Mouse (Mus musculus): ENCODE results near the gene G6pc2. TPM values are rescaled to one million over a fixed set of nuclear protein-coding genes. Genes with fewer than 3 reads are reported as not detected.

G6pc2 gene
- polyA plus RNA-seq, 1 experiment: not detected

- WGBS: 96% methylated on average over 9 of the region's 9 CpGs
- no peak overlapping the region for H3K27ac ChIP-seq (ENCODE audit: insufficient read depth, low read depth, low read length)
- peaks cover 6% of the 10 kb centered on the region; the same call in 1 of the 2 replicates for H3K4me1 ChIP-seq (ENCODE audit: control insufficient read depth, insufficient read depth, low read length)
- no peak overlapping the region for H3K4me3 ChIP-seq (ENCODE audit: insufficient read depth, low read depth, low read length)
- no peak for TF ChIP-seq CTCF (IDR thresholded peaks at IDR 0.05; ENCODE audit: insufficient read depth, low read depth, low read length)
- TF ChIP-seq POLR2A (IDR thresholded peaks at IDR 0.05; ENCODE audit: insufficient read depth, low read depth, low read length): no peak
These were observed 16.0 kb downstream of the G6pc2 start for GRCm38 (mm10) chr2:69226876-69227275.

- Histone ChIP-seq H3K4me1 (ENCODE audit: control insufficient read depth, insufficient read depth, low read length) (peaks cover 6% of the 10 kb centered on the region; the same call in 1 of the 2 replicates), H3K27ac (ENCODE audit: insufficient read depth, low read depth, low read length) (no peak overlapping the region), H3K4me3 (ENCODE audit: insufficient read depth, low read depth, low read length) (no peak overlapping the region)
- no peak for TF ChIP-seq CTCF (IDR thresholded peaks at IDR 0.05; ENCODE audit: insufficient read depth, low read depth, low read length)
- 58% methylated on average over 6 of the region's 6 CpGs for WGBS
These were observed 17.8 kb downstream of the G6pc2 start for GRCm38 (mm10) chr2:69228635-69229034.

- no peak overlapping the region for H3K27ac ChIP-seq (ENCODE audit: insufficient read depth, low read depth, low read length)
- WGBS: 59% methylated on average over 2 of the region's 2 CpGs
- peaks cover 6% of the 10 kb centered on the region; the same call in 1 of the 2 replicates for H3K4me1 ChIP-seq (ENCODE audit: control insufficient read depth, insufficient read depth, low read length)
- no peak for TF ChIP-seq CTCF (IDR thresholded peaks at IDR 0.05; ENCODE audit: insufficient read depth, low read depth, low read length)
- TF ChIP-seq POLR2A (IDR thresholded peaks at IDR 0.05; ENCODE audit: insufficient read depth, low read depth, low read length): no peak
- no peak overlapping the region for H3K4me3 ChIP-seq (ENCODE audit: insufficient read depth, low read depth, low read length)
These were observed 19.3 kb downstream of the G6pc2 start for GRCm38 (mm10) chr2:69230137-69230536.

- H3K4me3 ChIP-seq (ENCODE audit: insufficient read depth, low read depth, low read length): no peak overlapping the region
- H3K27ac ChIP-seq (ENCODE audit: insufficient read depth, low read depth, low read length): no peak overlapping the region
- TF ChIP-seq CTCF (IDR thresholded peaks at IDR 0.05; ENCODE audit: insufficient read depth, low read depth, low read length) (no peak), POLR2A (IDR thresholded peaks at IDR 0.05; ENCODE audit: insufficient read depth, low read depth, low read length) (no peak)
- H3K4me1 ChIP-seq (ENCODE audit: control insufficient read depth, insufficient read depth, low read length): peaks cover 6% of the 10 kb centered on the region; the same call in 1 of the 2 replicates
These were observed 21.2 kb downstream of the G6pc2 start for GRCm38 (mm10) chr2:69232101-69232500.

GRCm38 (mm10) chr2:69234976-69235678, 24.3 kb downstream of the G6pc2 start:
- 50% methylated on average over 5 of the region's 5 CpGs for WGBS
- no peak for TF ChIP-seq POLR2A (IDR thresholded peaks at IDR 0.05; ENCODE audit: insufficient read depth, low read depth, low read length)
- no peak for TF ChIP-seq CTCF (IDR thresholded peaks at IDR 0.05; ENCODE audit: insufficient read depth, low read depth, low read length)
- H3K4me3 ChIP-seq (ENCODE audit: insufficient read depth, low read depth, low read length): no peak overlapping the region
- no peak overlapping the region for H3K27ac ChIP-seq (ENCODE audit: insufficient read depth, low read depth, low read length)
- H3K4me1 ChIP-seq (ENCODE audit: control insufficient read depth, insufficient read depth, low read length): peaks cover 4% of the 10 kb centered on the region; the same call in 1 of the 2 replicates

GRCm38 (mm10) chr2:69239315-69239714, 28.4 kb downstream of the G6pc2 start:
- TF ChIP-seq POLR2A (IDR thresholded peaks at IDR 0.05; ENCODE audit: insufficient read depth, low read depth, low read length) (no peak), CTCF (IDR thresholded peaks at IDR 0.05; ENCODE audit: insufficient read depth, low read depth, low read length) (no peak)
- H3K27ac ChIP-seq (ENCODE audit: insufficient read depth, low read depth, low read length): no peak overlapping the region

GRCm38 (mm10) chr2:69244924-69245323, 34.1 kb downstream of the G6pc2 start:
- TF ChIP-seq CTCF (IDR thresholded peaks at IDR 0.05; ENCODE audit: insufficient read depth, low read depth, low read length): no peak
- no peak for TF ChIP-seq POLR2A (IDR thresholded peaks at IDR 0.05; ENCODE audit: insufficient read depth, low read depth, low read length)
- H3K27ac ChIP-seq (ENCODE audit: insufficient read depth, low read depth, low read length): no peak overlapping the region
- 59% methylated on average over 2 of the region's 2 CpGs for WGBS
- H3K4me3 ChIP-seq (ENCODE audit: insufficient read depth, low read depth, low read length): no peak overlapping the region
- H3K4me1 ChIP-seq (ENCODE audit: control insufficient read depth, insufficient read depth, low read length): no peaks in the 10 kb centered on the region

More at GRCm38 (mm10) chr2:69239315-69239714, 28.4 kb downstream of the G6pc2 start:
- WGBS: 95% methylated on average over 9 of the region's 9 CpGs
- Histone ChIP-seq H3K4me1 (ENCODE audit: control insufficient read depth, insufficient read depth, low read length) (no peaks in the 10 kb centered on the region), H3K4me3 (ENCODE audit: insufficient read depth, low read depth, low read length) (no peak overlapping the region)

GRCm38 (mm10) chr2:69247081-69247480, 36.2 kb downstream of the G6pc2 start:
- WGBS: 100% methylated on average over 1 of the region's 1 CpGs
- TF ChIP-seq CTCF (IDR thresholded peaks at IDR 0.05; ENCODE audit: insufficient read depth, low read depth, low read length) (no peak), POLR2A (IDR thresholded peaks at IDR 0.05; ENCODE audit: insufficient read depth, low read depth, low read length) (no peak)
- no peaks in the 10 kb centered on the region for H3K4me1 ChIP-seq (ENCODE audit: control insufficient read depth, insufficient read depth, low read length)

GRCm38 (mm10) chr2:69248221-69248755, 37.4 kb downstream of the G6pc2 start:
- no peak overlapping the region for H3K4me3 ChIP-seq (ENCODE audit: insufficient read depth, low read depth, low read length)
- WGBS: 38% methylated on average over 16 of the region's 16 CpGs
- no peak for TF ChIP-seq CTCF (IDR thresholded peaks at IDR 0.05; ENCODE audit: insufficient read depth, low read depth, low read length)
- no peak for TF ChIP-seq POLR2A (IDR thresholded peaks at IDR 0.05; ENCODE audit: insufficient read depth, low read depth, low read length)
- no peak overlapping the region for H3K27ac ChIP-seq (ENCODE audit: insufficient read depth, low read depth, low read length)
- no peaks in the 10 kb centered on the region for H3K4me1 ChIP-seq (ENCODE audit: control insufficient read depth, insufficient read depth, low read length)

More at GRCm38 (mm10) chr2:69247081-69247480, 36.2 kb downstream of the G6pc2 start:
- Histone ChIP-seq H3K27ac (ENCODE audit: insufficient read depth, low read depth, low read length) (no peak overlapping the region), H3K4me3 (ENCODE audit: insufficient read depth, low read depth, low read length) (no peak overlapping the region)

Data from olfactory bulb, adult 2 months (tissue).